Mouse (Mus musculus) intestine, embryonic 14.5 days (tissue): ENCODE data around the gene Ppp1r18. TPM values are rescaled to one million over a fixed set of nuclear protein-coding genes. Genes with fewer than 3 reads are reported as not detected.

Source experiments
- ATAC-seq: fragments of 200-750 bp; cut with Nextera tagmentation; replicated peaks from 2 replicates; pipeline ENCODE4 v1.8.0; 2017; ENCODE audit warnings: low read depth, moderate number of reproducible peaks, moderate TSS enrichment, moderate library complexity; ENCODE audit not compliant: low FRiP score, low TSS enrichment
- DNase-seq: peaks from one replicate; pipeline ENCODE4 v3.0.0-alpha.2; 2018; ENCODE audit warnings: low spot score
- H3K27ac ChIP-seq: fragments of 300-500 bp; sonication (generic); 2 replicates; pipeline ENCODE4 v1.5.1; 2014; ENCODE audit warnings: low read depth, mild to moderate bottlenecking, control low read depth
- H3K27me3 ChIP-seq: fragments of 300-500 bp; sonication (generic); replicated peaks from 2 replicates; pipeline ENCODE4 v1.6.1; 2014; ENCODE audit warnings: low read length, control low read depth; ENCODE audit not compliant: control insufficient read depth, insufficient read depth
- H3K36me3 ChIP-seq: fragments of 300-500 bp; sonication (generic); 2 replicates; pipeline ENCODE4 v1.6.1; 2014; ENCODE audit warnings: low read length, control low read depth; ENCODE audit not compliant: control insufficient read depth, insufficient read depth
- H3K4me1 ChIP-seq: fragments of 300-500 bp; sonication (generic); replicated peaks from 2 replicates; pipeline ENCODE4 v1.6.1; 2014; ENCODE audit warnings: low read length, control low read depth, mixed read lengths; ENCODE audit not compliant: control insufficient read depth, insufficient read depth
- H3K4me2 ChIP-seq: fragments of 300-500 bp; sonication (generic); 2 replicates; pipeline ENCODE4 v1.6.1; 2014; ENCODE audit warnings: low read length
- H3K4me3 ChIP-seq: fragments of 300-500 bp; sonication (generic); 2 replicates; pipeline ENCODE4 v1.5.1; 2014; ENCODE audit warnings: low read depth, low read length, control low read depth, mixed read lengths
- H3K9ac ChIP-seq: fragments of 300-500 bp; sonication (generic); 2 replicates; pipeline ENCODE4 v1.6.1; 2014; ENCODE audit warnings: mild to moderate bottlenecking, low read length
- H3K9me3 ChIP-seq: fragments of 300-500 bp; sonication (generic); 2 replicates; pipeline ENCODE4 v1.6.1; 2016; ENCODE audit warnings: low read length, control low read depth; ENCODE audit not compliant: control insufficient read depth
- WGBS: fragments of 180-500 bp; shearing (Covaris S2); extraction: QIAGEN DNeasy Blood & Tissue Kit; methylation state at CpG from one replicate; pipeline ENCODE4 v1.1.7; 2014; 5-methylcytosine and 5-hydroxymethylcytosine counted together
- polyA plus RNA-seq: library from polyadenylated mRNA; unstranded; fragments of >200 nt; fragmentation: Nextera tagmentation; extraction: Ambion mirVana; gene quantifications from 2 replicates; pipeline ENCODE4 v1.2.1, GENCODE M21; 2014

Gene Ppp1r18
- polyA plus RNA-seq, 1 experiment from 2014 or later: 23.2 TPM

DNA sequence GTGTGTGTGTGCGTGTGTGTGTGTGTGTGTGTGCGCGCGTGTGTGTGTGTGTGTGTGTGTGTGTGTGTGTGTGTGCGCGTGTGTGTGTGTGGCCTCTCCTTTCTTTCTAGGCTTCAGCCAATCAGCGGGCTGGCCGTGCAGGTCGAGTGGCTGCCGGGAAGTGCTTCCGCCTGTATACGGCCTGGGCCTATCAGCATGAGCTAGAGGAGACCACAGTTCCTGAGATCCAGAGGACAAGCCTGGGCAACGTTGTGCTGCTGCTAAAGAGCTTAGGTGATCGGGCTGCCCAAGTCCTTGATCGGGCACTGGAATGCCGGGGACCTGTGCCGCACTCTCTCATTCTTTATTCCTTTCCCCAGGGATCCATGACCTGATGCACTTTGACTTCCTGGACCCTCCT, 22.3 kb downstream of the Ppp1r18 start:
- Histone ChIP-seq H3K36me3 (peaks cover 96% of the 10 kb centered on the region), H3K9ac (no peak overlapping the region), H3K27me3 (no peaks in the 10 kb centered on the region), H3K9me3 (no peaks in the 10 kb centered on the region), H3K4me3 (no peak overlapping the region), H3K4me1 (no peaks in the 10 kb centered on the region), H3K4me2 (no peak overlapping the region), H3K27ac (no peak overlapping the region)
- WGBS: 83% methylated on average over 15 of the region's 17 CpGs
- ATAC-seq: no peak
- DNase-seq: no peak

DNA sequence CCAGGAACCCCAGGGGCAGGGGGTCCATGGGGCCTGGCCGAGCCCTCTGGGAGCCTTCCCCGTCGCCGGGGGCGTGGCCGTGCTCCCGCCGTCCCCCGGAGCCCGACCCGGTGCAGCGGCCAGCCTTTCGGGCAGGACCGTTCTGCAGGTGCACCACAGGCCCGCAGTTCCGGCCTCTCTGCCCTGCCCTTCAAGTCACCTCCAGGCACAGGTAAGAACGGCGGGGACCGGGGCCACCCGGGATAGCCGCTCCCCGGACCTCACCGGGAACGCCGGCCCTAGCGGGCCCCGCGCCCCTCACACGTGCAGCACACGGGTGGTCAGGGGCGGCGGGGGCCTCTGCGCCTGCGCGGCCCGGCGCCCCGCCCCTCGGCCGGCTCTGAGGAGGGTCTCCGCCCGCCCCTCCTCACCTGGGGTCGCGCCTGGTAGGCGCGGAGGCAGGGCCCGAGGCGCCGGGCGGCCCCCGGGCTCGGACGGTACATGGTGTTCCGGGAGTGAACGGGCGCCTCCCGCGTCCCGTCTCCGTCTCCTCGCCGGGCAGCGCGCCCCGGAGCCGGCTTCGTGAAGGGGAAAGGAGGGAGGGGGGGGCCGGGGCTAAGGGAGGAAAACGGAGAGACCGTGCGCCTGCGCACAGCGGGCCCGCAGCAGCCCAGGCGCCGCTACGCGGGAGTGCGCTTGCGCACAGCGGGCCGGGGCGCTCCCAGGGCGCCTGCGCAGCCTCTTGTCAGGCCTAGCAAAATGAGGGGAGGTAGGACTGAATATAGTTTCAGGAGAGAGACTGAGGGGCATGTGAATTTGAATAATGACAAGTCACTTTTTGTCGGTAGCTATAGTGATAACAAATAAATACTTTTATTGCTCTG, 31.6 kb downstream of the Ppp1r18 start, which contains the start of gene 2310061I04Rik:
TSS of gene 2310061I04Rik (minus strand) at position 651 of the 863 bp plus-strand sequence.
- peaks cover 59% of the 10 kb centered on the region for H3K36me3 ChIP-seq
- H3K4me1 ChIP-seq: peaks cover 14% of the 10 kb centered on the region
- peak within 1 kb of the TSS; percentile 99 for H3K4me2 ChIP-seq
- peak; percentile 87 for ATAC-seq
- H3K9me3 ChIP-seq: no peaks in the 10 kb centered on the region
- under 1% methylated on average over 84 of the region's 86 CpGs for WGBS
- peak within 1 kb of the TSS; percentile 82; the same call in 1 of the 2 replicates for H3K27ac ChIP-seq
- peak within 1 kb of the TSS; percentile 79 for H3K9ac ChIP-seq
- H3K4me3 ChIP-seq: peak within 1 kb of the TSS; percentile 84
- peak; percentile 93 for DNase-seq
- H3K27me3 ChIP-seq: no peaks in the 10 kb centered on the region

DNA sequence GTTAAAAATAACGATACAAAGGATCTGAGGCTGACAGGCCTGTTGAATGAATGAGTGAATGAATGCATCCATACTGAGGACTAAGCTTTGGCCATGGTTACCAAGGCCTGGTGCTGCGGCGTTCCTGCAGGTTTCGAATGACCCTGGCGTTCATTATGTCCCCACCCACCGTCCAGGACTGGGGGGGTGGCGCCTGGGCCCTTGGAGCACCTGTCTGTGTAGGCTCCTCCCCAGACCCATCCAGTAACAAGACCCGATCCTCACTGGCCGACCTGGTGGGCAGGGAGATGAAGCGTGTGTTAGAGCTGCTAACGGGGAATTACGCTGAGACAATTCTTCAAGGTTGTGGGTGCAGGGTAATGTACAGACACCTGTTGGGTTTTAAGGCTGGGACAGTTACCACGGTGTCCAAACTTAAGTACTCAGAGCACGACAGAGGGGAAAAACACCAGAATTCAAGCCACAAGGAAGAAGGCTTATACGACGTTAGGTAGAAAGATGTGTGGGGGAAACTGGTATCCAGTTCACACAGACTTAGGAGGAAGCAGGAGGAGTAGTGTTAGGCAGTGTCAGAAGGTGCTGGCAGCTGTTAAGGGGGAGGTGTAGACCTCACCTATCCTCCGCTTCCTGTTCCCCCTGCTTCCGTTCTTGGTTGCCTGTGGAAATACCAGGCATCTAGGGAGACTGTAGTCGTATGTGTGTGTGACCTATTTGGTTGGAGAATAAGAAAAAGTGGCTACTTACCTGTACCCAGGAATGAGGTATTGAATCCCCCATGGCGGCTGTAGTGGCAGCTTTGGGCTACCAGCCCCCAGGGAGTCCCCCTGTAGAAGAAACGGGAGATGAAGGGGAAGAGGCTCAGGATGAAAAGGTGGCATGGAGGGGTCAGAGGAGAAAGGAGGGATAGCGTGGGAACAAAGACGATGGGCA, 32.5 kb downstream of the Ppp1r18 start:
- DNase-seq (peak; percentile 63), ATAC-seq (peak; percentile 62)
- peaks cover 54% of the 10 kb centered on the region for H3K36me3 ChIP-seq
- H3K9ac ChIP-seq: peak overlapping the region; percentile 22; the same call in 1 of the 2 replicates
- H3K9me3 ChIP-seq: no peaks in the 10 kb centered on the region
- H3K27ac ChIP-seq: no peak overlapping the region
- H3K4me1 ChIP-seq: peaks cover 14% of the 10 kb centered on the region
- H3K27me3 ChIP-seq: no peaks in the 10 kb centered on the region
- H3K4me3 ChIP-seq: peak overlapping the region; percentile 84; the same call in 1 of the 2 replicates
- 41% methylated on average over 23 of the region's 23 CpGs for WGBS
- H3K4me2 ChIP-seq: peak overlapping the region; percentile 99

DNA sequence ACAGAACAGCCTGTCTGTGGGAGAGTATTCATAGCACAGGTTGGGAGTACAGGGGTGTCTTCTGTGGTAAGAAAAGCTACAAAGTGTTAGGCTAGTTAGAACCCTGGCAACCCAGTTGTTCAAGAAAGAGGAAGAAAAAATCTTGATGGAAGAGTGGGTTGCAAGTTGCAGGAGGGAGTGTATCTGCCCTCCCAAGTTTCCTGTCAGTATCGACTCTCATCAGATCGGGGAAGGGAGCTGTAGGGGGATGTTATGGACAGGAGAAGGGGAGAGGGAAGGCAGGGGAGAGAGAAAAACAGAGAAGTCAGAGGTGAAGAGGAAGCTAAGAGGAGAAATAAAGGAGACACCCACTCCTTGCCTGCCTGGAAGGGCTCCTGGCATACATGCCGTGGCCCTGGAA, 35.2 kb downstream of the Ppp1r18 start:
- peaks cover 13% of the 10 kb centered on the region for H3K4me1 ChIP-seq
- H3K4me3 ChIP-seq: no peak overlapping the region
- H3K27me3 ChIP-seq: no peaks in the 10 kb centered on the region
- peaks cover 63% of the 10 kb centered on the region for H3K36me3 ChIP-seq
- no peak overlapping the region for H3K9ac ChIP-seq
- no peaks in the 10 kb centered on the region for H3K9me3 ChIP-seq
- DNase-seq: no peak
- ATAC-seq: no peak
- no peak overlapping the region for H3K4me2 ChIP-seq
- 82% methylated on average over 3 of the region's 3 CpGs for WGBS
- no peak overlapping the region for H3K27ac ChIP-seq

DNA sequence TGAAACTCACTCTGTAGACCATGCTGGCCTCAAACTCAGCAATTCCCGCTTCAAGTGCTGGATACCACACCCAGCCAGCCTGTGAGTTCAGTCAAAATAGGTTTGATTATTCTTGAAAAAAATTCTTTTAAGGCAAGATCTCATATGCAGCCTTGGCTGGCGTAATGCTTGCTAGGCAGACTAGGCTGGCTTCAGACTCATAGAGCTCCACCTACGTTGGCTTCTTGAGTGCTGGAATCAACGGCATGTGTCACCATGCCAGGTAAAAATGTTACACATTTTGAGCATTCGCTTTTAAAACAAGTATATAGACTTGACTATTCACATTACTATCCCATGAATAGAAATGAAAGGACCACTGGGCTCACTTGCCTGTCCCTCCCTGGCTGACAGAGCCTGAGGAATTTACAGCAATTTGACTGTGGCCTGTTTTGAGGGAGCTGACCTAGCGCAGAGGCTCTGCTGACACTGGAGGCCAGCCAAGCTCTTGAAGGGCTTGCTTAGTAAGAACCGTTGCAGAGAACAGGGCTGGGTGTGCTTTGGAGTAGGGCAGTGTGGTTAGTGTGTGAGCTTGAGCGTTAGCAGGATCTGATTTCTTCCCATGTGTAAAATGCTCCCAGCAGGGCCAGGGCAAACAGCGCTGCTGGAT, 38.1 kb downstream of the Ppp1r18 start:
- ATAC-seq (no peak), DNase-seq (no peak)
- WGBS: 93% methylated on average over 9 of the region's 9 CpGs
- Histone ChIP-seq H3K4me2 (no peak overlapping the region), H3K27me3 (no peaks in the 10 kb centered on the region), H3K9ac (no peak overlapping the region), H3K36me3 (peaks cover 84% of the 10 kb centered on the region), H3K4me1 (peaks cover under 1% of the 10 kb centered on the region; the same call in 1 of the 2 replicates), H3K27ac (no peak overlapping the region), H3K4me3 (no peak overlapping the region), H3K9me3 (no peaks in the 10 kb centered on the region)

DNA sequence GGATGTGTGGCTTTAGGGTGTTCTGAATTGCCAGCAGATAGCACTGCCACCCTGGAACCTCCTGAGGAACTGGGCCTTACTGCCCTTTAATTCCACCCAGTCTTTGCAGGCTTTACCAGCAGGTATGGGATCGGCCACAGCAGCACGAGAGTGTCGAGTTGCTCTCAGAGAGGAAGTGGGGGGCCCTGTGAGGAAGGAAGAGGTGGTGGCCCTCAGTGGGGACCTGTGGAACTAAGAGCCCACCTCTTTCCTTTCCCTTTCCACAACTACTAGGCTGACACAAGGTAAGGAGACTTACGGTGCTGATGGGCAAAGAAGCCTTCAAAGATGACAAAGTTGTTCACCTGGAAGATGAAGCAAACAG, 38.6 kb downstream of the Ppp1r18 start:
- ATAC-seq: no peak
- 81% methylated on average over 4 of the region's 4 CpGs for WGBS
- no peak for DNase-seq
- Histone ChIP-seq H3K4me2 (no peak overlapping the region), H3K4me3 (no peak overlapping the region), H3K4me1 (peaks cover 6% of the 10 kb centered on the region), H3K9ac (no peak overlapping the region), H3K27ac (no peak overlapping the region), H3K27me3 (no peaks in the 10 kb centered on the region), H3K9me3 (no peaks in the 10 kb centered on the region), H3K36me3 (peaks cover 81% of the 10 kb centered on the region)

DNA sequence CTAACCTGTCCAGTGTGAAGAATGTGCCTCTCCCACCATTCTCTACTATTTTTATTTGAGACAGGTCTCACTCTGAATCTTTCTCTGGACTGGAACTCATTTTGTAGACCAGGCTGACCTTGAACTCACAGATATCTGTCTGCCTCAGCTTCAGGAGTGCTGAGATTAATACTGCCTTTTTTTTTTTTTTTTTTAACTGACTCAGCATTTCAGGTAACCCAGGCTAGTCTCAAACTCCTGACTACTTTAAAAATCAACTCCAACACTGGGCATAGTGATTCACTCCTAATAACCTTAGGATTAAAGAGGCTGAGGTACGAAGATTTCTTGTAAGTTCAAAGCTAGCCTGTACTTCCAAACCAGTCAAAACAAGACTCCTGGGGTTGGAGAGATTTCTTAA, 40.2 kb downstream of the Ppp1r18 start:
- H3K36me3 ChIP-seq: peaks cover 66% of the 10 kb centered on the region

DNA sequence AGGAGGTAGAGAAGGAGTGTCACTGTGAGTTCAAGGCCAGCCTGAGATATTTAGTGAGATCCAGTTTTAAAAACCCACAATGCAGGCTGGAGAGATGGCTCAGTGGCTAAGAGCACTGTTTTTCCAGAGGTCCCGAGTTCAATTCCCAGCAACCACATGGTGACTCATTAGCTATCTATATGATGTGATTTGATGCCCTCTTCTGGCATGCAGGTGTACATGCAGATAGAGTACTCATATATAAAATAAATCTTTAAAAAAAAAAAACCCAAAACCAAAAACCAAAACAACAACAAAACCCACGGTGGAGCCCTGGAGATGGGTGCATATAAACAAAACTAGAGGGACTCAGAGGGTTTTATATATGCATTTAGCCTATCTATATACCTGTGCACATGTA, 42.2 kb downstream of the Ppp1r18 start:
- DNase-seq: no peak
- Histone ChIP-seq H3K4me1 (peaks cover 10% of the 10 kb centered on the region), H3K9ac (no peak overlapping the region), H3K27ac (no peak overlapping the region), H3K27me3 (no peaks in the 10 kb centered on the region), H3K4me2 (no peak overlapping the region), H3K36me3 (peaks cover 74% of the 10 kb centered on the region), H3K4me3 (no peak overlapping the region), H3K9me3 (no peaks in the 10 kb centered on the region)
- 78% methylated on average over 2 of the region's 2 CpGs for WGBS
- ATAC-seq: no peak

More for the DNA sequence above, 40.2 kb downstream of the Ppp1r18 start:
- Histone ChIP-seq H3K4me2 (no peak overlapping the region), H3K9ac (no peak overlapping the region), H3K27ac (no peak overlapping the region), H3K4me1 (peaks cover 10% of the 10 kb centered on the region), H3K27me3 (no peaks in the 10 kb centered on the region), H3K4me3 (no peak overlapping the region), H3K9me3 (no peaks in the 10 kb centered on the region)
- WGBS: 91% methylated on average over 1 of the region's 1 CpGs
- DNase-seq (no peak), ATAC-seq (no peak)
